Mouse (Mus musculus) urinary bladder, postnatal 25 days (tissue): ENCODE measurements around the gene Ctsf.
"Not testable (repeated sequence)": the region's sequence is repeated elsewhere in the genome, so short reads cannot be mapped to it uniquely, and the experiment has no call there.

ENCODE experiments used
- DNase-seq: peaks from one replicate; pipeline ENCODE4 v3.0.0; 2022; ENCODE audit warnings: low spot score

Gene Ctsf

GRCm38 (mm10) chr19:4854552-4855469, at the start of gene Ctsf:
Ctsf (plus strand) TSS chr19:4855130.
- peak; percentile 77 for DNase-seq

- no peak for DNase-seq
Observed at GRCm38 (mm10) chr19:4810309-4810708, 44.6 kb upstream of the Ctsf start.

GRCm38 (mm10) chr19:4810746-4811062, 44.2 kb upstream of the Ctsf start:
- no peak for DNase-seq

- DNase-seq = peak; percentile 94
Observed at GRCm38 (mm10) chr19:4811063-4811908, 43.6 kb upstream of the Ctsf start, which contains the start of the genes Gm21992 and Rbm14. Gm21992 (minus strand) TSS chr19:4811612. Rbm14 (minus strand) TSS chr19:4811634.

GRCm38 (mm10) chr19:4811909-4812242, 43.1 kb upstream of the Ctsf start:
- no peak for DNase-seq

GRCm38 (mm10) chr19:4812334-4812949, 42.5 kb upstream of the Ctsf start:
- DNase-seq = not testable (repeated sequence)

GRCm38 (mm10) chr19:4813015-4813414, 41.9 kb upstream of the Ctsf start:
- DNase-seq = no peak

- no peak for DNase-seq
Observed at GRCm38 (mm10) chr19:4817182-4817835, 37.6 kb upstream of the Ctsf start.

GRCm38 (mm10) chr19:4820678-4821303, 34.1 kb upstream of the Ctsf start:
- DNase-seq = peak; percentile 43

GRCm38 (mm10) chr19:4828444-4829114, 26.4 kb upstream of the Ctsf start:
- no peak for DNase-seq

GRCm38 (mm10) chr19:4829156-4829555, 25.8 kb upstream of the Ctsf start:
- no peak for DNase-seq

GRCm38 (mm10) chr19:4833977-4834376, 21.0 kb upstream of the Ctsf start:
- no peak for DNase-seq

- DNase-seq = no peak
Observed at GRCm38 (mm10) chr19:4836096-4836495, 18.8 kb upstream of the Ctsf start.

GRCm38 (mm10) chr19:4837049-4837448, 17.9 kb upstream of the Ctsf start:
- DNase-seq = no peak

- DNase-seq = no peak
Observed at GRCm38 (mm10) chr19:4838526-4839140, 16.3 kb upstream of the Ctsf start.

GRCm38 (mm10) chr19:4839149-4839548, 15.8 kb upstream of the Ctsf start, which contains the start of the genes Ccs and Ccdc87:
Ccs (minus strand) TSS chr19:4839332.
Ccdc87 (plus strand) TSS chr19:4839366.
- peak; percentile 96 for DNase-seq

GRCm38 (mm10) chr19:4840848-4841247, 14.1 kb upstream of the Ctsf start:
- no peak for DNase-seq

- DNase-seq = no peak
Observed at GRCm38 (mm10) chr19:4842611-4843010, 12.3 kb upstream of the Ctsf start.

- no peak for DNase-seq
Observed at GRCm38 (mm10) chr19:4845846-4846245, 9.1 kb upstream of the Ctsf start.

- no peak for DNase-seq
Observed at GRCm38 (mm10) chr19:4847490-4847889, 7.4 kb upstream of the Ctsf start.
